17 mouse cellular contexts compared by ENCODE assay signal in genomic region chr16:76149581-76149980, GRCm38 (mm10).
"Had no signal": no experiment of that assay in that cellular context is flagged by ENCODE, and none has a peak within 500 bp of the region (broad histone marks: within the 10 kb centered on the region; RNA-seq: fewer than 3 reads in every experiment).

No protein-coding gene starts in this region.

- H3K9ac ChIP-seq: liver, embryonic 15.5 days; midbrain, embryonic 13.5 days; neural tube, embryonic 12.5 days had no signal

- H3K4me1 ChIP-seq: limb, embryonic 10.5 days; liver, embryonic 15.5 days; midbrain, embryonic 13.5 days; neural tube, embryonic 12.5 days had no signal

- H3K9me3 ChIP-seq: limb, embryonic 10.5 days; liver, embryonic 15.5 days; midbrain, embryonic 13.5 days; neural tube, embryonic 12.5 days had no signal

- DNase-seq: kidney, postnatal 10 days; kidney, postnatal 4 days; lung, adult 2 months; lung, postnatal 36 days; retina, postnatal 1 day; right cerebral cortex, postnatal 4 days; spleen, adult 18-20 months; thymus, adult 18-20 months; thymus, postnatal 25 days had no signal

- H3K4me3 ChIP-seq: layer of hippocampus, adult 2 months; left cerebral cortex, adult 2 months; limb, embryonic 10.5 days; liver, embryonic 15.5 days; midbrain, embryonic 13.5 days; neural tube, embryonic 12.5 days had no signal

- ATAC-seq: lung, postnatal 0 days; midbrain, embryonic 13.5 days had no signal

- H3K4me2 ChIP-seq: liver, embryonic 11.5 days; liver, embryonic 15.5 days; midbrain, embryonic 13.5 days; neural tube, embryonic 12.5 days had no signal

- H3K27me3 ChIP-seq: liver, embryonic 15.5 days; midbrain, embryonic 13.5 days; neural tube, embryonic 12.5 days had no signal

- H3K36me3 ChIP-seq: limb, embryonic 10.5 days; liver, embryonic 15.5 days; midbrain, embryonic 13.5 days; neural tube, embryonic 12.5 days had no signal

- H3K27ac ChIP-seq: layer of hippocampus, adult 2 months; left cerebral cortex, adult 2 months; limb, embryonic 10.5 days; liver, embryonic 15.5 days; midbrain, embryonic 13.5 days; neural tube, embryonic 12.5 days had no signal
